Mouse (Mus musculus): ENCODE data around the gene Defb5. TPM values are rescaled to one million over a fixed set of nuclear protein-coding genes. Genes with fewer than 3 reads are reported as not detected.
"Not testable (repeated sequence)": the region's sequence is repeated elsewhere in the genome, so short reads cannot be mapped to it uniquely, and the experiment has no call there.

Defb5 gene
- not detected in 2 replicates for polyA plus RNA-seq (2016; fragmentation: Nextera tagmentation; extraction: Ambion mirVana)

- no peak within 1 kb of the TSS for H3K4me2 ChIP-seq (replicated peaks)
- H3K4me1 ChIP-seq: no peaks in the 10 kb centered on the region
- no peak within 1 kb of the TSS for H3K4me3 ChIP-seq
- no peaks in the 10 kb centered on the region for H3K9me3 ChIP-seq
- H3K27ac ChIP-seq: no peak within 1 kb of the TSS
- WGBS: 88% methylated on average over 5 of the region's 5 CpGs
- no peaks in the 10 kb centered on the region for H3K36me3 ChIP-seq
- no peak within 1 kb of the TSS for H3K9ac ChIP-seq
- H3K27me3 ChIP-seq: no peaks in the 10 kb centered on the region
- no peak for ATAC-seq (ENCODE audit: insufficient number of reproducible peaks, insufficient read depth, low FRiP score, low TSS enrichment)
These were observed at the start of gene Defb5 for GRCm38 (mm10) chr8:19247280-19247679. Defb5 (plus strand) TSS chr8:19247580.

DNA sequence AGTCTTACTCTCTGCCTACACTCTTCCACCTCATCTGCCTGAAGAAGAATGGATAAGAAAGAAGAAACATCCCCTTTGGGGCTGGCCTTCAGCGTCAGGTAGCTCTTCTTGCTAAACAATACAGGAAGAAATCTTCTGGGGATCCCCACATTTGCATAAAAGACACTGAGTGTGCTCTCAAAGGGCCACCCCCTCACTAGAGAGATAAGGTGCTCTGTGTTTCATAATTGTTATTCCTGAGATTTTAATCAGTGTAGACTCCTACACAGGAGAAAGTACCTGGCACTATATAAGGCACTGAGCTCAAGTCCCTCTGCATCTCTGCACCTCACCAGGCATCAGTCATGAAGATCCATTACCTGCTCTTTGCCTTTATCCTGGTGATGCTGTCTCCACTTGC is 22.2 kb upstream of the Defb5 start, which contains the start of gene Defb6:
Gene Defb6 (plus strand): TSS at position 318 of the 400 bp plus-strand sequence.
- 59% methylated on average over 1 of the region's 1 CpGs for WGBS
- no peaks in the 10 kb centered on the region for H3K27me3 ChIP-seq
- no peak for ATAC-seq (ENCODE audit: insufficient number of reproducible peaks, insufficient read depth, low FRiP score, low TSS enrichment)
- H3K27ac ChIP-seq: no peak within 1 kb of the TSS
- no peak within 1 kb of the TSS for H3K9ac ChIP-seq
- H3K36me3 ChIP-seq: no peaks in the 10 kb centered on the region
- no peak within 1 kb of the TSS for H3K4me2 ChIP-seq (replicated peaks)
- no peaks in the 10 kb centered on the region for H3K9me3 ChIP-seq
- H3K4me3 ChIP-seq: no peak within 1 kb of the TSS
- no peaks in the 10 kb centered on the region for H3K4me1 ChIP-seq

GRCm38 (mm10) chr8:19238101-19238500 is 9.3 kb upstream of the Defb5 start:
- Histone ChIP-seq H3K36me3 (no peaks in the 10 kb centered on the region), H3K9me3 (no peaks in the 10 kb centered on the region), H3K27ac (no peak overlapping the region), H3K4me3 (no peak overlapping the region), H3K4me2 (replicated peaks) (no peak overlapping the region), H3K9ac (no peak overlapping the region), H3K4me1 (no peaks in the 10 kb centered on the region), H3K27me3 (no peaks in the 10 kb centered on the region)
- no peak for ATAC-seq (ENCODE audit: insufficient number of reproducible peaks, insufficient read depth, low FRiP score, low TSS enrichment)
- 80% methylated on average over 1 of the region's 1 CpGs for WGBS

DNA sequence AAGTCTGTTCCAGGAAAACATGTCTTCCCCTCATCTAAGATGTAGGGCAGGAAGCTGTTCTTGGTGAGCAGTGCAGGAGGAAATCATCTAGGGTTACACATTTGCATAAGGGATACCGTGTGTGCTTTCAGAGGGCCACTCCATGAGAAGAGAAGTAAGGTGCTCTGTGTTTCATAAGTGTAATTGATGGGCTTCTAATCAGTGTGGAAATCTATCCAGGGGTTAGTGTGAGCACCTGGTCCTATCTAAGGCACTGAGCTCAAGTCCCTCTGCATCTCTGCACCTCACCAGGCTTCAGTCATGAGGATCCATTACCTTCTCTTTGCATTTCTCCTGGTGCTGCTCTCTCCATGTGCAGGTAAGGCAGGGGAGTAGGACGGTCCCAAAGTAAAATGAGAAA is 7.8 kb upstream of the Defb5 start, which contains the start of gene Defb46:
Gene Defb46 (plus strand): TSS at position 301 of the 400 bp plus-strand sequence.
- no peak within 1 kb of the TSS for H3K27ac ChIP-seq
- no peaks in the 10 kb centered on the region for H3K9me3 ChIP-seq
- no peaks in the 10 kb centered on the region for H3K36me3 ChIP-seq
- no peak within 1 kb of the TSS for H3K9ac ChIP-seq
- no peaks in the 10 kb centered on the region for H3K4me1 ChIP-seq
- no peak within 1 kb of the TSS for H3K4me2 ChIP-seq (replicated peaks)
- WGBS: 65% methylated on average over 2 of the region's 2 CpGs
- ATAC-seq (ENCODE audit: insufficient number of reproducible peaks, insufficient read depth, low FRiP score, low TSS enrichment): no peak
- H3K27me3 ChIP-seq: no peaks in the 10 kb centered on the region
- no peak within 1 kb of the TSS for H3K4me3 ChIP-seq

GRCm38 (mm10) chr8:19258136-19258535 is 10.8 kb downstream of the Defb5 start:
- Histone ChIP-seq H3K27me3 (no peaks in the 10 kb centered on the region), H3K9ac (no peak overlapping the region), H3K4me2 (replicated peaks) (no peak overlapping the region), H3K9me3 (0 out of 2 replicates have a peak, but pooled peaks cover 3% of the 10 kb centered on the region), H3K4me3 (no peak overlapping the region), H3K27ac (no peak overlapping the region), H3K4me1 (no peaks in the 10 kb centered on the region), H3K36me3 (no peaks in the 10 kb centered on the region)
- ATAC-seq (ENCODE audit: insufficient number of reproducible peaks, insufficient read depth, low FRiP score, low TSS enrichment): no peak

DNA sequence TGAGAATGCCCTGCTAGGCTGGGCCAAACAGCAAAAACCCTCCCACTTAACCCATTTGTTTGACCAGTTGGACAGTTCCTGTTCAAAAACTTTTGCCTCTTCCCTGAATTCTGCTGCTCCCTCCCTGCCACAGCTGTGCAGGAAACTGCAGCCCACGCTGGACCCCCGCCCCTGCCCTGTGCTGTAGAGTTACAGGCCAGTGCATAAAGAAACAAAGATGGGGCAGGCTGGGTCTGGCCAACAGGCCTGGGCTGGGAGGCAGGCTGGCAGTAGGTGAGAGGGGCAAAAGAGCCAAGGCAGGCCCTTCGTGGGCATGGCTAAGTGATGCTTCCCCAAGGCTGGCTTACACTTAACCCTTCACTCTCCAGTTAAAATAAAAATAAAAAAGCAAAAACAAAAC is 12.3 kb downstream of the Defb5 start:
- ATAC-seq (ENCODE audit: insufficient number of reproducible peaks, insufficient read depth, low FRiP score, low TSS enrichment): 0 out of 2 replicates have a peak, but pooled peaks have one; percentile 28
- Histone ChIP-seq H3K4me1 (no peaks in the 10 kb centered on the region), H3K27me3 (no peaks in the 10 kb centered on the region), H3K9me3 (0 out of 2 replicates have a peak, but pooled peaks cover 3% of the 10 kb centered on the region), H3K27ac (no peak overlapping the region), H3K4me3 (no peak overlapping the region), H3K36me3 (no peaks in the 10 kb centered on the region), H3K9ac (no peak overlapping the region), H3K4me2 (replicated peaks) (no peak overlapping the region)
- WGBS: 47% methylated on average over 3 of the region's 3 CpGs

- not testable (repeated sequence) for H3K9me3 ChIP-seq; H3K27me3 ChIP-seq; H3K36me3 ChIP-seq; H3K4me2 ChIP-seq (replicated peaks); H3K4me1 ChIP-seq; H3K9ac ChIP-seq; H3K27ac ChIP-seq; ATAC-seq (ENCODE audit: insufficient number of reproducible peaks, insufficient read depth, low FRiP score, low TSS enrichment); H3K4me3 ChIP-seq
- WGBS: 59% methylated on average over 2 of the region's 2 CpGs
These were observed 45.7 kb downstream of the Defb5 start, which contains the start of gene Defb3 for GRCm38 (mm10) chr8:19293060-19293459. Defb3 (plus strand) TSS chr8:19293360.

DNA sequence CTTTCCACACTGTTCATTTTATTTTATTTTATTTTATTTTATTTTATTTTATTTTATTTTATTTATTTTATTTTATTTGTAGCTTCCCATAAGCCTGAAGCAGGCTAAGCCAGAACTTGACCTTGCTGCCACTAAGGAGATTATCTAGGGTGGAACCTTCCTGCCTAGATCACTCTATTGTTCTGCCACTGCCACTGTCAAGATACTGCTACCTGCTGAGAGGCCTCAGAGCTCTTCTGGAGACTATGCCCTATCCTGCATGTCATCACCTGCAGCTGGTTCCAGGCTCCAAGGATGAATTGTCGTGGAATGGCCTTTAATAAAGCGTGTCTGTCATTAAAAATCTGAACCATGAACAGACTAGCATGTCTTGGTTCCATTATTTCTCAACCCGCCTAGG is 51.0 kb downstream of the Defb5 start:
- not testable (repeated sequence) for H3K36me3 ChIP-seq; ATAC-seq (ENCODE audit: insufficient number of reproducible peaks, insufficient read depth, low FRiP score, low TSS enrichment); H3K4me1 ChIP-seq; H3K9ac ChIP-seq; H3K27me3 ChIP-seq; H3K4me3 ChIP-seq; H3K27ac ChIP-seq; H3K9me3 ChIP-seq; H3K4me2 ChIP-seq (replicated peaks)
- 69% methylated on average over 3 of the region's 3 CpGs for WGBS

Other genes with a start within 250 kb of the Defb5 start
- gene Defb38, start 221.0 kb upstream of the Defb5 start, polyA plus RNA-seq (2016; fragmentation: Nextera tagmentation; extraction: Ambion mirVana): not detected in 2 replicates
- not detected in 2 replicates for gene Defb39, start 182.8 kb upstream of the Defb5 start, polyA plus RNA-seq (2016; fragmentation: Nextera tagmentation; extraction: Ambion mirVana)
- gene Defb12, start 132.7 kb upstream of the Defb5 start, polyA plus RNA-seq (2016; fragmentation: Nextera tagmentation; extraction: Ambion mirVana): not detected in 2 replicates
- gene Defb34, start 123.8 kb upstream of the Defb5 start, polyA plus RNA-seq (2016; fragmentation: Nextera tagmentation; extraction: Ambion mirVana): not detected in 2 replicates
- not detected in 2 replicates for gene Gm45826, start 106.8 kb upstream of the Defb5 start, polyA plus RNA-seq (2016; fragmentation: Nextera tagmentation; extraction: Ambion mirVana)
- not detected in 2 replicates for gene Defb14, start 53.2 kb upstream of the Defb5 start, polyA plus RNA-seq (2016; fragmentation: Nextera tagmentation; extraction: Ambion mirVana)
- not detected in 2 replicates for gene Defb4, start 48.9 kb upstream of the Defb5 start, polyA plus RNA-seq (2016; fragmentation: Nextera tagmentation; extraction: Ambion mirVana)
- not detected in 2 replicates for gene Defb6, start 22.1 kb upstream of the Defb5 start, polyA plus RNA-seq (2016; fragmentation: Nextera tagmentation; extraction: Ambion mirVana)
- gene Defb46, start 7.7 kb upstream of the Defb5 start, polyA plus RNA-seq (2016; fragmentation: Nextera tagmentation; extraction: Ambion mirVana): not detected in 2 replicates
- not detected in 2 replicates for gene Defb3, start 45.8 kb downstream of the Defb5 start, polyA plus RNA-seq (2016; fragmentation: Nextera tagmentation; extraction: Ambion mirVana)
- gene Defb8, start 200.0 kb downstream of the Defb5 start, polyA plus RNA-seq (2016; fragmentation: Nextera tagmentation; extraction: Ambion mirVana): not detected in 2 replicates
- not detected in 2 replicates for gene Defb7, start 247.5 kb downstream of the Defb5 start, polyA plus RNA-seq (2016; fragmentation: Nextera tagmentation; extraction: Ambion mirVana)